24 mouse cellular contexts compared by ENCODE assay signal in the genomic region with DNA sequence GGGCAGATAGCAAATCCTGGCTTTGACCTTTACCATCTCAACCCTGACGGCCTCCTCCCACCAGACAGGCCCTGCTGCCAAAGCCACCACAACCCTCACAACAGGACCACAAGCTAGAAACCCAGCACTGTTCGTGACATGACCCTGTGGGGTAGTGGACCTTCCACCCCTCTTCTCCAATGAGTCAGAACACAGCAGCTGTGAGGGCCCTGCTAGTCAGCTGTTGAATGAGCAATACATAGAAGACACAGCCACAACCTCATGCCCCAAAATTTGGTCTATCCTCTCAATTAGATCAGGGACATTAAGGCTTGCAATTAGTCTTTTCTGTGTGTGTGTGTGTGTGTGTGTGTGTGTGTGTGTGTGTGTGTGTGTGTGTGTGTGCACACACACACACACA.
"Had no signal": no experiment of that assay in that cellular context is flagged by ENCODE, and none has a peak within 500 bp of the region (broad histone marks: within the 10 kb centered on the region; RNA-seq: fewer than 3 reads in every experiment).

No protein-coding gene starts in this region.

- H3K4me2 ChIP-seq: heart, embryonic 12.5 days; hindbrain, embryonic 12.5 days; hindbrain, embryonic 14.5 days; intestine, embryonic 15.5 days; limb, embryonic 13.5 days; limb, embryonic 15.5 days; liver, embryonic 12.5 days had no signal

- H3K27me3 ChIP-seq: heart, embryonic 12.5 days; hindbrain, embryonic 12.5 days; intestine, embryonic 15.5 days; limb, embryonic 13.5 days; limb, embryonic 15.5 days; liver, embryonic 12.5 days had no signal

- ATAC-seq: hindbrain, embryonic 16.5 days; inflammation-experienced regulatory T-cells, adult 6 months; intestine, embryonic 15.5 days; intestine, postnatal 0 days; liver, embryonic 12.5 days had no signal

- H3K4me1 ChIP-seq: intestine, embryonic 15.5 days; liver, embryonic 12.5 days had no signal

- DNase-seq: gastrocnemius, postnatal 14 days; gastrocnemius, postnatal 36 days; heart, postnatal 10 days; heart, postnatal 4 days; kidney, adult 18-20 months; kidney, adult 8-10 months; kidney, postnatal 10 days; kidney, postnatal 36 days; layer of hippocampus, adult 9-11 months; layer of hippocampus, postnatal 36 days; left cerebral cortex, postnatal 4 days had no signal

- H3K27ac ChIP-seq: heart, embryonic 10.5 days; hindbrain, embryonic 10.5 days; hindbrain, embryonic 12.5 days; hindbrain, embryonic 14.5 days; intestine, embryonic 15.5 days; limb, embryonic 13.5 days; limb, embryonic 15.5 days; liver, embryonic 12.5 days; liver, embryonic 14.5 days had no signal

- H3K9ac ChIP-seq: heart, embryonic 12.5 days; hindbrain, embryonic 12.5 days; hindbrain, embryonic 14.5 days; intestine, embryonic 15.5 days; limb, embryonic 13.5 days; limb, embryonic 15.5 days; liver, embryonic 12.5 days; liver, embryonic 14.5 days had no signal

- H3K36me3 ChIP-seq: heart, embryonic 10.5 days; heart, embryonic 12.5 days; hindbrain, embryonic 10.5 days; hindbrain, embryonic 12.5 days; intestine, embryonic 15.5 days; limb, embryonic 13.5 days; limb, embryonic 15.5 days; liver, embryonic 12.5 days had no signal

- H3K4me3 ChIP-seq: heart, embryonic 10.5 days; heart, embryonic 12.5 days; hindbrain, embryonic 10.5 days; hindbrain, embryonic 12.5 days; intestine, embryonic 15.5 days; limb, embryonic 13.5 days; limb, embryonic 15.5 days; liver, embryonic 12.5 days had no signal
